Mouse (Mus musculus): ENCODE results near the gene Sult2b1.

DNA sequence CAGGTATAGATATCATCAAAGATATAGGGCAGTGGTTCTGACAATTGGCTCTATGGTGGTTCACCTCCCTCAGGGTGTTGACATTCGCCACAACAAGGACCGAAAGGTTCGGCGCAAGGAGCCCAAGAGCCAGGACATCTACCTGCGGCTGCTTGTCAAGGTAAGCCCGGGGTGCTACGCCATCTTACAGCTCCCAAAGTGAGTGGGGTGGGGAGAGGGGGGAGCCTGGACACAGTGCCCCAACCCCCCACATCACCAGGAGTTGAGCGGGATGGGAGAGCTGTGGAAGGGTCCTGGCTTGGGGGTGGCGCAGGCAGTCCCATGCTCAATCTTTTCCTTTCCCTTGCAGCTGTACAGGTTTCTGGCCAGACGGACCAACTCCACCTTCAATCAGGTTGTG, 65.3 kb downstream of the Sult2b1 start:
- TF ChIP-seq POLR2A (IDR thresholded peaks at IDR 0.05; ENCODE audit: low read depth, low read length) (no peak), CTCF (conservative IDR thresholded peaks at IDR 0.05 in 1 of 2, IDR thresholded peaks at IDR 0.05 in 1 of 2; ENCODE audit: low read depth in 2 of 2, low read length in 2 of 2) (no peak), MAX (IDR thresholded peaks at IDR 0.05; ENCODE audit: low read length) (no peak), MAFK (IDR thresholded peaks at IDR 0.05; ENCODE audit: insufficient replicate concordance, low read length) (no peak), HCFC1 (IDR thresholded peaks at IDR 0.05; ENCODE audit: low read depth, low read length) (no peak), ZC3H11A (IDR thresholded peaks at IDR 0.05; ENCODE audit: low read depth, low read length) (no peak)

Measured in CH12.LX (cell line).